Mouse (Mus musculus): Measurements from ENCODE around the gene Adm2. TPM values are rescaled to one million over a fixed set of nuclear protein-coding genes. Genes with fewer than 3 reads are reported as not detected.

Gene Adm2
- total and polyA plus RNA-seq, 3 experiments, result 0.23 to 4.5 (median 0.66) TPM

DNA sequence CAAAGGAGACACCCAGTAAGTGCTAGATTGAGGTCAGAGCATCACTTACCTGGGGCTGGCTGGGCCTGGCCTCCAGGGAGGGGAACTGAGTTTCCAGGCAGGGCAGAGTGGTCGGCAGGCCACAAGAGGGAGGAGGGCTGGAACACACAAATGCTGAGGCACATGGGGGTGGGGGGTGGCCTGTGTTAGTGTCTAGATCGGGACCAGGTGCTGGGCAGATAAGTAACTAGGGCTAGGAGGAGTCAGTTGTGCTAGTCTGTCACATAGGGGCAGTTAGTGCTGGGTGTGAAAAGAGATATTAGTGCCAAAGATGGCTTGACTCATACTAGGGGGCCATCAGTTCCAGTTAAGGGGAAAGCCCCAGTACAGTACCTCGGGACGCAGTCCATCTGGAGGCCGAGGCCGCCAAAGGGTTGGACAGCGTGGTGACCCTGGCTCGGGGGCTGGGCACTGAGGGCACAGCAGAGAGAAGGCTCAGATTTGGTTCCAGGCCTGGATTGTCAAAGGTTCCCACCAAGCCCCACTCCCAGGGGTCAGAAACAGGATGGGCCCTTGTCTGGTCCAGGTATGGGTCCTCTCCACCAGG, 26.8 kb upstream of the Adm2 start:
- Histone ChIP-seq H3K79me2 (replicated peaks; ENCODE audit: control insufficient read depth, extremely low read depth, insufficient read depth, poor library complexity, severe bottlenecking) (no peaks in the 10 kb centered on the region), H3K27me3 (replicated peaks) (no peaks in the 10 kb centered on the region), H3K9ac (ENCODE audit: insufficient read depth, low read depth) (no peak overlapping the region), H3K27ac (ENCODE audit: insufficient read depth, low read depth) (no peak overlapping the region), H3K9me3 (replicated peaks; ENCODE audit: low read length) (no peaks in the 10 kb centered on the region), H3K36me3 (replicated peaks in 1 of 2; ENCODE audit: control insufficient read depth in 1 of 2, insufficient read depth in 1 of 2, low read length in 1 of 2) (peaks cover 62 to 86% of the 10 kb centered on the region in 2 experiments), H3K4me1 (ENCODE audit: control insufficient read depth in 1 of 2, insufficient read depth in 2 of 2) (no peaks in the 10 kb centered on the region), H3K4me3 (replicated peaks in 1 of 3; ENCODE audit: low read depth in 2 of 3, low read length in 2 of 3, poor library complexity in 1 of 3) (no peak overlapping the region), H3K4me2 (ENCODE audit: insufficient read depth, low read depth, poor library complexity, severe bottlenecking) (no peak overlapping the region)
- in situ Hi-C loops (cut with MboI; ENCODE audit: low pct_ligation_motif_present, low pct_unique_long_range_greater_than_20kb, low sequenced_read_pairs) (no loop called here), dilution Hi-C loops (cut with MboI; ENCODE audit: extremely low pct_ligation_motif_present, extremely low pct_unique_long_range_greater_than_20kb, low sequenced_read_pairs) (no loop called here)
- DNase-seq (ENCODE audit: extremely low read depth), result no peak
- TF ChIP-seq JUND (conservative IDR thresholded peaks at IDR 0.05; ENCODE audit: low read depth, low read length) (no peak), TCF12 (IDR thresholded peaks at IDR 0.05; ENCODE audit: low read depth, low read length) (no peak), MEF2A (IDR thresholded peaks at IDR 0.05; ENCODE audit: borderline replicate concordance, low read depth, low read length) (no peak), MAFK (IDR thresholded peaks at IDR 0.05; ENCODE audit: insufficient replicate concordance, low read length) (no peak), PAX5 (IDR thresholded peaks at IDR 0.05; ENCODE audit: low read length) (no peak), UBTF (IDR thresholded peaks at IDR 0.05; ENCODE audit: low read depth, low read length) (no peak), NELFE (IDR thresholded peaks at IDR 0.05; ENCODE audit: low read depth, low read length) (no peak), BHLHE40 (IDR thresholded peaks at IDR 0.05; ENCODE audit: low read depth, low read length) (no peak), MAZ (IDR thresholded peaks at IDR 0.05; ENCODE audit: low read depth, low read length) (no peak), E2F4 (IDR thresholded peaks at IDR 0.05; ENCODE audit: insufficient replicate concordance, low read depth, low read length) (no peak), KAT2A (IDR thresholded peaks at IDR 0.05; ENCODE audit: insufficient replicate concordance, low read length) (no peak), POLR2A (IDR thresholded peaks at IDR 0.05; ENCODE audit: low read depth, low read length) (no peak), EP300 (IDR thresholded peaks at IDR 0.05; ENCODE audit: low read length) (no peak), ZC3H11A (IDR thresholded peaks at IDR 0.05; ENCODE audit: low read depth, low read length) (no peak), CHD1 (IDR thresholded peaks at IDR 0.05; ENCODE audit: low read depth, low read length) (no peak), TBP (conservative IDR thresholded peaks at IDR 0.05; ENCODE audit: low read depth, low read length) (no peak), POLR2AphosphoS2 (IDR thresholded peaks at IDR 0.05; ENCODE audit: low read depth, low read length) (no peak), HCFC1 (IDR thresholded peaks at IDR 0.05; ENCODE audit: low read depth, low read length) (no peak)

DNA sequence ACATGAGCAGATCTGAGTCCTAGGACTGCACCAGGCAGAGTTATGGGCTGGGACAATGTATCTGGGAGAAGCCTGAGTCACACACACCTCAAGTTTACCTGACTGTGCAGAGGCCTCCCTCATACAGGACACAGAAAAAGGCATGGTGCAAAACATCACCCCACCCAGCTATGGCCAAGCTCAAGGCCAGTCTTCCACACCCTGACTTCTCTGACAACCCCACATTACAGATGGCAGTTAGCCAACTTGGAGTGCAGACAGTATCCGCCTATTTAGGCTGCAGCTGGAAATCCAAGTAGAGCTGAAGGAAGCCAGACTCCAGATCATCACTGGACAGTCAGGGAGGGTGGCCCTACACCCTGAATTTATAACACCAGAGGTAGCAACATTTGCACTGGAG, 26.1 kb upstream of the Adm2 start:
- no peaks in the 10 kb centered on the region for H3K79me2 ChIP-seq (replicated peaks; ENCODE audit: control insufficient read depth, extremely low read depth, insufficient read depth, poor library complexity, severe bottlenecking)
- no peak overlapping the region for H3K4me3 ChIP-seq (replicated peaks in 1 of 3; ENCODE audit: low read depth in 2 of 3, low read length in 2 of 3, poor library complexity in 1 of 3)
- no peak overlapping the region for H3K9ac ChIP-seq (ENCODE audit: insufficient read depth, low read depth)
- H3K4me2 ChIP-seq (ENCODE audit: insufficient read depth, low read depth, poor library complexity, severe bottlenecking), result no peak overlapping the region
- dilution Hi-C loops (cut with MboI; ENCODE audit: extremely low pct_ligation_motif_present, extremely low pct_unique_long_range_greater_than_20kb, low sequenced_read_pairs) (no loop called here), in situ Hi-C loops (cut with MboI; ENCODE audit: low pct_ligation_motif_present, low pct_unique_long_range_greater_than_20kb, low sequenced_read_pairs) (no loop called here)
- no peak overlapping the region for H3K27ac ChIP-seq (ENCODE audit: insufficient read depth, low read depth)
- DNase-seq (ENCODE audit: extremely low read depth), result no peak
- TF ChIP-seq EP300 (IDR thresholded peaks at IDR 0.05; ENCODE audit: low read length), result no peak
- TF ChIP-seq MAFK (IDR thresholded peaks at IDR 0.05; ENCODE audit: insufficient replicate concordance, low read length), result no peak
- H3K4me1 ChIP-seq (ENCODE audit: control insufficient read depth in 1 of 2, insufficient read depth in 2 of 2), result no peaks in the 10 kb centered on the region
- H3K9me3 ChIP-seq (replicated peaks; ENCODE audit: low read length), result no peaks in the 10 kb centered on the region
- H3K36me3 ChIP-seq (replicated peaks in 1 of 2; ENCODE audit: control insufficient read depth in 1 of 2, insufficient read depth in 1 of 2, low read length in 1 of 2), result peaks cover 62 to 89% of the 10 kb centered on the region in 2 experiments
- no peaks in the 10 kb centered on the region for H3K27me3 ChIP-seq (replicated peaks)
